Mouse (Mus musculus) olfactory bulb, adult 2 months (tissue): Measurements from ENCODE around the gene Parp9. TPM values are rescaled to one million over a fixed set of nuclear protein-coding genes. Genes with fewer than 3 reads are reported as not detected.
"Not testable (repeated sequence)": the region's sequence is repeated elsewhere in the genome, so short reads cannot be mapped to it uniquely, and the experiment has no call there.

Source experiments
- H3K27ac ChIP-seq: fragments of 200-500 bp; 2 replicates; pipeline ENCODE4 v1.5.1; 2012; ENCODE audit warnings: low read depth, low read length; ENCODE audit not compliant: insufficient read depth
- H3K4me1 ChIP-seq: fragments of 200-500 bp; 2 replicates; pipeline ENCODE4 v1.6.1; 2012; ENCODE audit warnings: low read length; ENCODE audit not compliant: control insufficient read depth, insufficient read depth
- H3K4me3 ChIP-seq: fragments of 200-500 bp; 2 replicates; pipeline ENCODE4 v1.5.1; 2012; ENCODE audit warnings: mild to moderate bottlenecking, low read depth, low read length, moderate library complexity; ENCODE audit not compliant: insufficient read depth
- CTCF ChIP-seq: fragments of 200-500 bp; IDR thresholded peaks from 2 replicates; pipeline ENCODE4 v1.5.1; 2012; ENCODE audit warnings: low read depth, mild to moderate bottlenecking, low read length, moderate library complexity; ENCODE audit not compliant: insufficient read depth
- POLR2A ChIP-seq: fragments of 200-500 bp; IDR thresholded peaks from 2 replicates; pipeline ENCODE4 v1.6.1; 2012; ENCODE audit warnings: mild to moderate bottlenecking, low read depth, low read length, moderate library complexity; ENCODE audit not compliant: insufficient read depth
- WGBS: fragments of 180-500 bp; shearing (Covaris S2); methylation state at CpG from one replicate; pipeline ENCODE4 v1.1.7; 2018; 5-methylcytosine and 5-hydroxymethylcytosine counted together
- polyA plus RNA-seq: library from polyadenylated mRNA; stranded (reverse); fragments of >200 nt; gene quantifications from 2 replicates; pipeline ENCODE4 v1.2.4, GENCODE M21; 2012; ENCODE audit warnings: low replicate concordance; ENCODE audit not compliant: missing spikeins, insufficient read depth, insufficient read length

The Parp9 gene
- polyA plus RNA-seq, 1 experiment, result not detected

DNA sequence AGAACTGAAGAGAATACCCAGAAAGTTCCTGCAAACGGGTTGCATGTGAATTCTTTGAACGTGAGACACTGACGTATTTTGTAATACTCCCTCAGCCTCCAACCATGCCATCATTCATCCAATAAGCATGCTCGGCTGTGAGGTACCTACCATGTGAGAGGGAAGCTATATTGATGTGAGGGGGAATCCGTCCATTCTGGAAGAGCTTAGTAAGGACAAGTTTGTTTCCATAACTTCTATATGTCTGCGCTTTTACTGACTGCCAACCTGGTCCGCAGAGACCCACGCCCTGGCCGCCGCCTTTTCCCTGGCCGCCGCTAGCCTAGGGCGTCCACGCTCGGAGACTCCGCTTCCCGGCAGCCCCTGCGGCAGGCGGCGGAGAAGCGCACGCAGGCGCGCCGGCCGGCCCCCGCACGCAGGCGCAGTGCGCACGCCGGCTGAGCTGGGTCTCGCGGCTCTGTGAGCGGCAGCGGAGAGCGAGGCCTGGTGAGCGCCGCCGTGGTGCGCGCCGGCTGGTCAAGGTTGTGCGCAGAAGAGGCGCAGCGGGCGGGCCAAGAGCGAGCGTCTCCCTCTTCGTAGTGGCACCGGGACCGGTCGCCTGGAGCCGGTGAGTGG, 44.7 kb downstream of the Parp9 start:
- WGBS, result under 1% methylated on average over 54 of the region's 54 CpGs
- Histone ChIP-seq H3K27ac (peak overlapping the region; percentile 88), H3K4me1 (peaks cover 5% of the 10 kb centered on the region; the same call in 1 of the 2 replicates), H3K4me3 (peak overlapping the region; percentile 97)
- peak; percentile 98 for TF ChIP-seq POLR2A
- no peak for TF ChIP-seq CTCF

GRCm38 (mm10) chr16:35983517-35984101, 45.3 kb downstream of the Parp9 start:
- Histone ChIP-seq H3K27ac (peak overlapping the region; percentile 88), H3K4me1 (peaks cover 5% of the 10 kb centered on the region; the same call in 1 of the 2 replicates), H3K4me3 (peak overlapping the region; percentile 97)
- 1% methylated on average over 85 of the region's 86 CpGs for WGBS
- TF ChIP-seq CTCF, result no peak
- no peak for TF ChIP-seq POLR2A

DNA sequence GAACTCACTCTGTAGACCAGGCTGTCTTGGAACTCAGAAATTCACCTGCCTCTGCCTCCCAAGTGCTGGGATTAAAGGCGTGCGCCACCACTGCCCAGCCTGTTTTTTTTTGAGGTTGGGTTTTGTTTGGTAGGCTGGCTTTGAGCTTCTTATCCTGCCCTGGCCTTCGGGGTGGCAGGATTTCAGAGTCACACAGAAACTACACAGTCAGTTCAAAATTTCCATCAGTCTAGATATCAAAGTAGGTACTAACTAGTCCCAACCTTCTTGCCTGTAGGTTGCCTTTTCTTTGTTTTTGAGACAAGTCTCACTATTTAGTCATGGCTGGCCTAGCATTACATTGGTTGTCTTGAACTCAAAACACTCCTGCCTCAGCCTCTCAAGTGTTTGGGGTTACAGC, 46.2 kb downstream of the Parp9 start:
- no peak for TF ChIP-seq CTCF
- TF ChIP-seq POLR2A, result no peak
- no peak overlapping the region for H3K27ac ChIP-seq
- H3K4me1 ChIP-seq, result peaks cover 5% of the 10 kb centered on the region; the same call in 1 of the 2 replicates
- 31% methylated on average over 3 of the region's 3 CpGs for WGBS
- H3K4me3 ChIP-seq, result no peak overlapping the region

DNA sequence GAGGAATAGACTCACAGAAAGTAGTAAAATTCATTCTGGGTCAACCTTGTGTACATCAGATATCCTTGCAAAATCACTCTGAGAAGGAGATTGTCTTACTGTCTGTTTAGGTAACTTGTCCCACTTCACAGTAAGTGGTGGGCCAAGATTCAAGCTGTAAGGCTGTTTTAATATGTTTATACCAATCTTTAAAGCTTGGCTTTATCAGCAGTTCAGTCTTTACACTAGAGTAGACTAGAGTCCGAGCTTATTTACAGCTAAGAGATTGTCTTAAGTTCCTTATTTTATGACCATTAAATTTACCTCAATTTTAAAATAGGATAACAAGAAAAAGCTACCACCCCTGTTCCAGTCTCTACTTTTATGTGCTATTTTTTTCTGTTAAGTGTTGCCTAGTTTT, 49.7 kb downstream of the Parp9 start:
- WGBS, result 60% methylated on average over 1 of the region's 1 CpGs
- peaks cover 4% of the 10 kb centered on the region; the same call in 1 of the 2 replicates for H3K4me1 ChIP-seq
- no peak overlapping the region for H3K4me3 ChIP-seq
- TF ChIP-seq CTCF (no peak), POLR2A (no peak)
- H3K27ac ChIP-seq, result no peak overlapping the region

DNA sequence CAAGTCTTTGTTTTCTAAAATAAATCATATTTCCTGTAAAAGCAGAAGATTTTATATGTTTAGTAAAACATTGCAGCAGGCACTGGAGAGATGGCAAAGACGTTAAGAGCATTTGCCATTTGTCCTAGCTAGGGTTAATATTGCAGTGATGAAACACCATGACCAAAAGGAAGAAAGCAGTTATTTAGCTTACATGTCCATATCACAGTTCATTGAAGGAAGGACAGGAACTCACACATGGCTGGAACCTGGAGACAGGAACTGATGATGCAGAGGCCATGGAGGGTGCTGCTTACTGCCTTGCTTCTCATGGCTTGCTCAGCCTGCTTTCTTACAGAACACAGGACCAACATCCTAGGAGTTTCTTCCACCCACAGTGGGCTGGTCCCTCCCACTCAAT, 54.1 kb downstream of the Parp9 start:
- Histone ChIP-seq H3K4me1 (peaks cover 2% of the 10 kb centered on the region; the same call in 1 of the 2 replicates), H3K27ac (no peak overlapping the region), H3K4me3 (no peak overlapping the region)
- 53% methylated on average over 1 of the region's 1 CpGs for WGBS
- TF ChIP-seq CTCF (no peak), POLR2A (no peak)

- Histone ChIP-seq H3K27ac (no peak overlapping the region), H3K4me1 (peaks cover 2% of the 10 kb centered on the region; the same call in 1 of the 2 replicates), H3K4me3 (no peak overlapping the region)
- WGBS, result 33% methylated on average over 3 of the region's 3 CpGs
- TF ChIP-seq CTCF (no peak), POLR2A (no peak)
Observed at GRCm38 (mm10) chr16:35993316-35993715, 55.0 kb downstream of the Parp9 start.

GRCm38 (mm10) chr16:35998852-35999251, 60.6 kb downstream of the Parp9 start:
- not testable (repeated sequence) for H3K27ac ChIP-seq, H3K4me3 ChIP-seq
- WGBS, result 92% methylated on average over 4 of the region's 4 CpGs

GRCm38 (mm10) chr16:36008396-36008795, 70.1 kb downstream of the Parp9 start:
- Histone ChIP-seq H3K4me1 (no peaks in the 10 kb centered on the region), H3K27ac (no peak overlapping the region), H3K4me3 (no peak overlapping the region)
- WGBS, result 89% methylated on average over 3 of the region's 3 CpGs
- TF ChIP-seq POLR2A, result no peak
- TF ChIP-seq CTCF, result no peak

More at GRCm38 (mm10) chr16:35998852-35999251, 60.6 kb downstream of the Parp9 start:
- not testable (repeated sequence) for H3K4me1 ChIP-seq

DNA sequence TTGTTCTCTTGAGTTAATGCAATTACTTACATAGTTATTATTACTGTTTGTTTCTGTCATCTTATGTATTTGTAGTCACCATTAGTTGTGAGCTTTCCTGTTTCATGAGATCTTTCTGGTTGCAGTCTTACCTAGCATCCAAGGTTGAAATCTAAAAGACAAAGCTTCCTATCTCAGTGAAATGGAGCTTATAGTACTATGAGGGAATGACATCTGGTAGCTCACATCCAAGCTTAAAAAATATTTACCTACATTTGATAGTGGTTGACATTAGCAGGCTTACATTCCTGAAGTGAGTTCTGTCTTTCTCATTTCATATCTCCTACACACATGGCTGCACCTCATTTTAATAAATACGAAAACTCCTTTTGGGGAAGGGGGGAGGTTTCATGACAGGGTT, 78.1 kb downstream of the Parp9 start:
- Histone ChIP-seq H3K4me1 (no peaks in the 10 kb centered on the region), H3K4me3 (no peak overlapping the region), H3K27ac (no peak overlapping the region)
- no peak for TF ChIP-seq POLR2A
- no peak for TF ChIP-seq CTCF
- WGBS, result 96% methylated on average over 1 of the region's 1 CpGs

Other genes with a start within 250 kb of the Parp9 start
- not detected in 2 replicates for gene Dirc2, start 169.1 kb upstream of the Parp9 start, polyA plus RNA-seq
- gene Hspbap1, start 168.1 kb upstream of the Parp9 start, polyA plus RNA-seq, result not detected in 2 replicates
- gene Parp14, start 66.9 kb upstream of the Parp9 start, polyA plus RNA-seq, result not detected in 2 replicates
- not detected in 2 replicates for gene Dtx3l, start 681 bp downstream of the Parp9 start, polyA plus RNA-seq
- gene Kpna1, start 40.3 kb downstream of the Parp9 start, polyA plus RNA-seq, result 130 TPM in 1 of 2 replicates, not detected in the other
- not detected in 2 replicates for gene Wdr5b, start 102.7 kb downstream of the Parp9 start, polyA plus RNA-seq
- gene Fam162a, start 133.1 kb downstream of the Parp9 start, polyA plus RNA-seq, result not detected in 2 replicates
- not detected in 2 replicates for gene Ccdc58, start 133.2 kb downstream of the Parp9 start, polyA plus RNA-seq
- not detected in 2 replicates for gene Csta1, start 192.8 kb downstream of the Parp9 start, polyA plus RNA-seq
- not detected in 2 replicates for gene Stfa2l1, start 218.3 kb downstream of the Parp9 start, polyA plus RNA-seq
- not detected in 2 replicates for gene Gm5483, start 245.7 kb downstream of the Parp9 start, polyA plus RNA-seq